Mouse (Mus musculus) cerebellum, postnatal 25 days (tissue): ENCODE results near the gene Nt5c2.

Experiments used
- DNase-seq, 2 experiments: peaks; one replicate each; pipeline ENCODE4 v3.0.0; 2021; ENCODE audit warnings: mixed read lengths in 2 of 2

The Nt5c2 gene

GRCm38 (mm10) chr19:46836085-46836484 lies 178.9 kb downstream of the Nt5c2 start:
- no peak for DNase-seq

- no peak for DNase-seq
Measured at GRCm38 (mm10) chr19:46835339-46835738, 179.6 kb downstream of the Nt5c2 start.

- no peak for DNase-seq
Measured at GRCm38 (mm10) chr19:46834301-46834700, 180.7 kb downstream of the Nt5c2 start.
